In the genomic region with DNA sequence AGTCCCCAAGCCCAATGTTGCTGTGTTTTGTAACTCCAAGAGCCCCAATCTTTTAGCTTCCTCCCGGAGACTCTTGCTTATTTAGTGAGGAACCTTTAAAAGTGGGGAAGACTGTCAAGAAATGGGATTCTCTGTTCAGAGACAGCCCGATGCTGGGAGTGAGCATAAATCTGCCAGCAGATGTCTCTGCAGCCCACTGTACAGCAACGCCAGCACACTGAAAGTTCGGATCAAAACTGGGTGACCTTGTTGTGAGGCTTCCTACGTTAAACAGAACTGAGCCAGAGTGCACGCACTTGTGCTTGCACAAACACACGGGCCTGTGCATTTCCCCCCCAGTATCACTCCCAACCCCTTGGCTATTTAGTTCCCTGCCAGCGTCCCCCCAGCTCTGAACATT, we compare ENCODE assay signal across 7 mouse cellular contexts. TPM values are rescaled to one million over a fixed set of nuclear protein-coding genes. Genes with fewer than 3 reads are reported as not detected.
DNase-seq lines count a peak whose midpoint lies in the region; TF ChIP-seq lines count a peak whose summit lies in the region.

No protein-coding gene starts in this region.

- peak; percentile 65 for DNase-seq in kidney, adult 2 months
- DNase-seq in kidney, adult 11 months, result no peak
- no peak for DNase-seq in testis, postnatal 10 days (ENCODE audit: low spot score)
- no peak for DNase-seq in spleen, adult 12 weeks (ENCODE audit: low spot score)

- no peaks in the 10 kb centered on the region for H3K4me1 ChIP-seq in kidney, adult 2 months (ENCODE audit: control insufficient read depth, insufficient read depth, low read length)
- no peaks in the 10 kb centered on the region for H3K4me1 ChIP-seq in testis, adult 2 months (ENCODE audit: control insufficient read depth, insufficient read depth, low read length)
- no peaks in the 10 kb centered on the region for H3K4me1 ChIP-seq in embryonic fibroblast, embryonic 13.5 days (ENCODE audit: control insufficient read depth, insufficient read depth, low read length)
- peaks cover 4% of the 10 kb centered on the region for H3K4me1 ChIP-seq in olfactory bulb, adult 2 months (ENCODE audit: control insufficient read depth, insufficient read depth, low read length)

- no peak for TF ChIP-seq POLR2A in kidney, adult 2 months (IDR thresholded peaks at IDR 0.05; ENCODE audit: low read depth, low read length)
- no peak for TF ChIP-seq POLR2A in testis, adult 2 months (IDR thresholded peaks at IDR 0.05; ENCODE audit: control insufficient read depth, low read depth, low read length)
- no peak for TF ChIP-seq POLR2A in embryonic fibroblast, embryonic 13.5 days (IDR thresholded peaks at IDR 0.05; ENCODE audit: low read depth, low read length)
- TF ChIP-seq POLR2A in olfactory bulb, adult 2 months (IDR thresholded peaks at IDR 0.05; ENCODE audit: insufficient read depth, low read depth, low read length), result no peak

- H3K27ac ChIP-seq in kidney, adult 2 months (ENCODE audit: insufficient read depth, low read depth, low read length), result no peak overlapping the region
- no peak overlapping the region for H3K27ac ChIP-seq in testis, adult 2 months (ENCODE audit: control insufficient read depth, insufficient read depth, low read depth, low read length)
- no peak overlapping the region for H3K27ac ChIP-seq in embryonic fibroblast, embryonic 13.5 days (ENCODE audit: insufficient read depth, low read length)
- no peak overlapping the region for H3K27ac ChIP-seq in olfactory bulb, adult 2 months (ENCODE audit: insufficient read depth, low read depth, low read length)

- H3K36me3 ChIP-seq in kidney, adult 2 months (ENCODE audit: control insufficient read depth, insufficient read depth, low read length), result no peaks in the 10 kb centered on the region
- H3K36me3 ChIP-seq in testis, adult 2 months (ENCODE audit: control insufficient read depth, insufficient read depth, low read length), result no peaks in the 10 kb centered on the region

- no peak overlapping the region for H3K4me3 ChIP-seq in kidney, adult 2 months (ENCODE audit: insufficient read depth, low read depth, low read length)
- H3K4me3 ChIP-seq in testis, adult 2 months (ENCODE audit: control insufficient read depth, low read depth, low read length), result no peak overlapping the region
- no peak overlapping the region for H3K4me3 ChIP-seq in embryonic fibroblast, embryonic 13.5 days (ENCODE audit: insufficient read depth, low read length)
- H3K4me3 ChIP-seq in olfactory bulb, adult 2 months (ENCODE audit: insufficient read depth, low read depth, low read length), result no peak overlapping the region

- TF ChIP-seq CTCF in kidney, adult 2 months (conservative IDR thresholded peaks at IDR 0.05; ENCODE audit: insufficient read depth, insufficient read length, low read depth, low read length), result peak; percentile 81
- TF ChIP-seq CTCF in testis, adult 2 months (IDR thresholded peaks at IDR 0.05; ENCODE audit: control insufficient read depth, insufficient read depth, insufficient replicate concordance, low read depth, low read length), result peak; percentile 37; the same call in 1 of the 2 replicates
- peak; percentile 63; the same call in 1 of the 2 replicates for TF ChIP-seq CTCF in embryonic fibroblast, embryonic 13.5 days (IDR thresholded peaks at IDR 0.05; ENCODE audit: borderline replicate concordance, insufficient read depth, low read length)
- TF ChIP-seq CTCF in olfactory bulb, adult 2 months (IDR thresholded peaks at IDR 0.05; ENCODE audit: insufficient read depth, low read depth, low read length), result peak; percentile 67; the same call in 1 of the 2 replicates

- WGBS in kidney, adult 2 months, result 24% methylated on average over 8 of the region's 8 CpGs
- WGBS in olfactory bulb, adult 2 months, result 24% methylated on average over 8 of the region's 8 CpGs

- H3K27me3 ChIP-seq in kidney, adult 2 months (replicated peaks; ENCODE audit: control insufficient read depth, insufficient read depth, low read length), result no peaks in the 10 kb centered on the region
- H3K27me3 ChIP-seq in testis, adult 2 months (ENCODE audit: control insufficient read depth, insufficient read depth, low read length), result no peaks in the 10 kb centered on the region

RNA-seq across cellular contexts. Expression of a gene that starts 10.8 kb away (rescaled TPM):
- 1.8 and 3.3 TPM in 2 replicates for polyA plus RNA-seq in kidney, adult 2 months (2012; rRNA removed)
- 0.10 and 0.15 TPM in 2 replicates for polyA plus RNA-seq in testis, adult 2 months (2012; rRNA removed)
- polyA plus RNA-seq in embryonic fibroblast, embryonic 13.5 days (2011; ENCODE audit: insufficient read length, low read depth, missing spikeins), result 0.25 TPM in 1 of 2 replicates, not detected in the other
- polyA plus RNA-seq in olfactory bulb, adult 2 months (2012; ENCODE audit: insufficient read depth, insufficient read length, low replicate concordance, missing spikeins), result not detected in 2 replicates
